Mouse (Mus musculus): ENCODE results near the gene Tnpo1. TPM values are rescaled to one million over a fixed set of nuclear protein-coding genes. Genes with fewer than 3 reads are reported as not detected.

Tnpo1 gene
- polyA plus RNA-seq, 1 experiment from 2014 or later = 75.1 TPM

- ATAC-seq (ENCODE audit: insufficient number of reproducible peaks, insufficient read depth, low FRiP score, low read depth) = no peak
- Histone ChIP-seq H3K36me3 (ENCODE audit: control insufficient read depth, insufficient read depth, low read length) (no peaks in the 10 kb centered on the region), H3K27ac (ENCODE audit: low read length) (no peak overlapping the region), H3K9me3 (ENCODE audit: control insufficient read depth, low read depth, low read length) (no peaks in the 10 kb centered on the region), H3K27me3 (ENCODE audit: control insufficient read depth, insufficient read depth, low read length) (no peaks in the 10 kb centered on the region), H3K4me3 (ENCODE audit: low read depth, low read length) (no peak overlapping the region), H3K9ac (replicated peaks; ENCODE audit: low read depth, low read length) (no peak overlapping the region), H3K4me2 (replicated peaks; ENCODE audit: low read depth, low read length) (no peak overlapping the region), H3K4me1 (ENCODE audit: control insufficient read depth, insufficient read depth, low read length) (peaks cover 3% of the 10 kb centered on the region)
- 80% methylated on average over 4 of the region's 4 CpGs for WGBS
Observed at GRCm38 (mm10) chr13:98812285-98812684, 113.9 kb downstream of the Tnpo1 start.

GRCm38 (mm10) chr13:98810143-98810542, 116.0 kb downstream of the Tnpo1 start:
- Histone ChIP-seq H3K9ac (replicated peaks; ENCODE audit: low read depth, low read length) (no peak overlapping the region), H3K27me3 (ENCODE audit: control insufficient read depth, insufficient read depth, low read length) (no peaks in the 10 kb centered on the region), H3K4me3 (ENCODE audit: low read depth, low read length) (no peak overlapping the region), H3K36me3 (ENCODE audit: control insufficient read depth, insufficient read depth, low read length) (no peaks in the 10 kb centered on the region; the same call in 1 of the 2 replicates), H3K4me1 (ENCODE audit: control insufficient read depth, insufficient read depth, low read length) (peaks cover 3% of the 10 kb centered on the region), H3K27ac (ENCODE audit: low read length) (no peak overlapping the region), H3K9me3 (ENCODE audit: control insufficient read depth, low read depth, low read length) (no peaks in the 10 kb centered on the region), H3K4me2 (replicated peaks; ENCODE audit: low read depth, low read length) (no peak overlapping the region)
- no peak for ATAC-seq (ENCODE audit: insufficient number of reproducible peaks, insufficient read depth, low FRiP score, low read depth)
- 46% methylated on average over 6 of the region's 6 CpGs for WGBS

GRCm38 (mm10) chr13:98809087-98809486, 117.1 kb downstream of the Tnpo1 start:
- no peak overlapping the region for H3K9ac ChIP-seq (replicated peaks; ENCODE audit: low read depth, low read length)
- no peaks in the 10 kb centered on the region for H3K9me3 ChIP-seq (ENCODE audit: control insufficient read depth, low read depth, low read length)
- no peak for ATAC-seq (ENCODE audit: insufficient number of reproducible peaks, insufficient read depth, low FRiP score, low read depth)
- WGBS = 75% methylated on average over 1 of the region's 1 CpGs
- H3K27me3 ChIP-seq (ENCODE audit: control insufficient read depth, insufficient read depth, low read length) = no peaks in the 10 kb centered on the region
- H3K4me3 ChIP-seq (ENCODE audit: low read depth, low read length) = no peak overlapping the region
- no peak overlapping the region for H3K4me2 ChIP-seq (replicated peaks; ENCODE audit: low read depth, low read length)
- peaks cover 3% of the 10 kb centered on the region for H3K4me1 ChIP-seq (ENCODE audit: control insufficient read depth, insufficient read depth, low read length)
- H3K27ac ChIP-seq (ENCODE audit: low read length) = no peak overlapping the region
- H3K36me3 ChIP-seq (ENCODE audit: control insufficient read depth, insufficient read depth, low read length) = peaks cover 5% of the 10 kb centered on the region; the same call in 1 of the 2 replicates

- H3K4me2 ChIP-seq (replicated peaks; ENCODE audit: low read depth, low read length) = no peak overlapping the region
- no peak overlapping the region for H3K9ac ChIP-seq (replicated peaks; ENCODE audit: low read depth, low read length)
- 0 out of 2 replicates have a peak, but pooled peaks cover 3% of the 10 kb centered on the region for H3K9me3 ChIP-seq (ENCODE audit: control insufficient read depth, low read depth, low read length)
- peaks cover 21% of the 10 kb centered on the region for H3K36me3 ChIP-seq (ENCODE audit: control insufficient read depth, insufficient read depth, low read length)
- WGBS = 92% methylated on average over 1 of the region's 1 CpGs
- H3K27me3 ChIP-seq (ENCODE audit: control insufficient read depth, insufficient read depth, low read length) = no peaks in the 10 kb centered on the region
- no peak overlapping the region for H3K4me3 ChIP-seq (ENCODE audit: low read depth, low read length)
- no peak overlapping the region for H3K27ac ChIP-seq (ENCODE audit: low read length)
- no peak for ATAC-seq (ENCODE audit: insufficient number of reproducible peaks, insufficient read depth, low FRiP score, low read depth)
- no peaks in the 10 kb centered on the region for H3K4me1 ChIP-seq (ENCODE audit: control insufficient read depth, insufficient read depth, low read length)
Observed at GRCm38 (mm10) chr13:98804480-98804879, 121.7 kb downstream of the Tnpo1 start.

- no peak overlapping the region for H3K4me2 ChIP-seq (replicated peaks; ENCODE audit: low read depth, low read length)
- no peaks in the 10 kb centered on the region for H3K27me3 ChIP-seq (ENCODE audit: control insufficient read depth, insufficient read depth, low read length)
- H3K36me3 ChIP-seq (ENCODE audit: control insufficient read depth, insufficient read depth, low read length) = peaks cover 28% of the 10 kb centered on the region
- no peak overlapping the region for H3K4me3 ChIP-seq (ENCODE audit: low read depth, low read length)
- WGBS = 81% methylated on average over 4 of the region's 4 CpGs
- no peaks in the 10 kb centered on the region for H3K4me1 ChIP-seq (ENCODE audit: control insufficient read depth, insufficient read depth, low read length)
- ATAC-seq (ENCODE audit: insufficient number of reproducible peaks, insufficient read depth, low FRiP score, low read depth) = no peak
- no peak overlapping the region for H3K9ac ChIP-seq (replicated peaks; ENCODE audit: low read depth, low read length)
- 0 out of 2 replicates have a peak, but pooled peaks cover 3% of the 10 kb centered on the region for H3K9me3 ChIP-seq (ENCODE audit: control insufficient read depth, low read depth, low read length)
- no peak overlapping the region for H3K27ac ChIP-seq (ENCODE audit: low read length)
Observed at GRCm38 (mm10) chr13:98803699-98804098, 122.5 kb downstream of the Tnpo1 start.

GRCm38 (mm10) chr13:98802957-98803356, 123.2 kb downstream of the Tnpo1 start:
- no peak overlapping the region for H3K9ac ChIP-seq (replicated peaks; ENCODE audit: low read depth, low read length)
- 88% methylated on average over 3 of the region's 3 CpGs for WGBS
- no peaks in the 10 kb centered on the region for H3K27me3 ChIP-seq (ENCODE audit: control insufficient read depth, insufficient read depth, low read length)
- peaks cover 28% of the 10 kb centered on the region for H3K36me3 ChIP-seq (ENCODE audit: control insufficient read depth, insufficient read depth, low read length)
- H3K4me2 ChIP-seq (replicated peaks; ENCODE audit: low read depth, low read length) = no peak overlapping the region
- no peak overlapping the region for H3K27ac ChIP-seq (ENCODE audit: low read length)
- H3K4me3 ChIP-seq (ENCODE audit: low read depth, low read length) = no peak overlapping the region
- ATAC-seq (ENCODE audit: insufficient number of reproducible peaks, insufficient read depth, low FRiP score, low read depth) = no peak
- 0 out of 2 replicates have a peak, but pooled peaks cover 3% of the 10 kb centered on the region for H3K9me3 ChIP-seq (ENCODE audit: control insufficient read depth, low read depth, low read length)
- no peaks in the 10 kb centered on the region for H3K4me1 ChIP-seq (ENCODE audit: control insufficient read depth, insufficient read depth, low read length)

GRCm38 (mm10) chr13:98795511-98795910, 130.7 kb downstream of the Tnpo1 start:
- Histone ChIP-seq H3K4me3 (ENCODE audit: low read depth, low read length) (no peak overlapping the region), H3K4me1 (ENCODE audit: control insufficient read depth, insufficient read depth, low read length) (no peaks in the 10 kb centered on the region), H3K27ac (ENCODE audit: low read length) (no peak overlapping the region), H3K36me3 (ENCODE audit: control insufficient read depth, insufficient read depth, low read length) (peaks cover 30% of the 10 kb centered on the region), H3K27me3 (ENCODE audit: control insufficient read depth, insufficient read depth, low read length) (no peaks in the 10 kb centered on the region), H3K4me2 (replicated peaks; ENCODE audit: low read depth, low read length) (no peak overlapping the region), H3K9me3 (ENCODE audit: control insufficient read depth, low read depth, low read length) (0 out of 2 replicates have a peak, but pooled peaks cover 1% of the 10 kb centered on the region), H3K9ac (replicated peaks; ENCODE audit: low read depth, low read length) (no peak overlapping the region)
- WGBS = 90% methylated on average over 3 of the region's 3 CpGs
- ATAC-seq (ENCODE audit: insufficient number of reproducible peaks, insufficient read depth, low FRiP score, low read depth) = no peak

- H3K36me3 ChIP-seq (ENCODE audit: control insufficient read depth, insufficient read depth, low read length) = peaks cover 18% of the 10 kb centered on the region
Observed at GRCm38 (mm10) chr13:98792864-98793263, 133.3 kb downstream of the Tnpo1 start.

GRCm38 (mm10) chr13:98791693-98792092, 134.5 kb downstream of the Tnpo1 start:
- Histone ChIP-seq H3K4me2 (replicated peaks; ENCODE audit: low read depth, low read length) (no peak overlapping the region), H3K36me3 (ENCODE audit: control insufficient read depth, insufficient read depth, low read length) (peaks cover 23% of the 10 kb centered on the region), H3K9me3 (ENCODE audit: control insufficient read depth, low read depth, low read length) (no peaks in the 10 kb centered on the region), H3K9ac (replicated peaks; ENCODE audit: low read depth, low read length) (no peak overlapping the region), H3K27ac (ENCODE audit: low read length) (no peak overlapping the region), H3K4me3 (ENCODE audit: low read depth, low read length) (no peak overlapping the region), H3K4me1 (ENCODE audit: control insufficient read depth, insufficient read depth, low read length) (no peaks in the 10 kb centered on the region), H3K27me3 (ENCODE audit: control insufficient read depth, insufficient read depth, low read length) (no peaks in the 10 kb centered on the region)
- 100% methylated on average over 1 of the region's 1 CpGs for WGBS
- ATAC-seq (ENCODE audit: insufficient number of reproducible peaks, insufficient read depth, low FRiP score, low read depth) = no peak

More at GRCm38 (mm10) chr13:98792864-98793263, 133.3 kb downstream of the Tnpo1 start:
- H3K27me3 ChIP-seq (ENCODE audit: control insufficient read depth, insufficient read depth, low read length) = no peaks in the 10 kb centered on the region
- 91% methylated on average over 1 of the region's 1 CpGs for WGBS
- H3K9me3 ChIP-seq (ENCODE audit: control insufficient read depth, low read depth, low read length) = no peaks in the 10 kb centered on the region
- no peak overlapping the region for H3K9ac ChIP-seq (replicated peaks; ENCODE audit: low read depth, low read length)
- no peak for ATAC-seq (ENCODE audit: insufficient number of reproducible peaks, insufficient read depth, low FRiP score, low read depth)
- no peak overlapping the region for H3K27ac ChIP-seq (ENCODE audit: low read length)
- no peak overlapping the region for H3K4me2 ChIP-seq (replicated peaks; ENCODE audit: low read depth, low read length)
- no peak overlapping the region for H3K4me3 ChIP-seq (ENCODE audit: low read depth, low read length)
- no peaks in the 10 kb centered on the region for H3K4me1 ChIP-seq (ENCODE audit: control insufficient read depth, insufficient read depth, low read length)

All from stomach, embryonic 14.5 days (tissue).